Mouse (Mus musculus) neural tube, embryonic 15.5 days (tissue): Measurements from ENCODE around the gene Myadm. TPM values are rescaled to one million over a fixed set of nuclear protein-coding genes. Genes with fewer than 3 reads are reported as not detected.

Source experiments
- ATAC-seq: fragments of 200-750 bp; cut with Nextera tagmentation; 2 replicates; pipeline ENCODE4 v1.8.0; 2017; ENCODE audit warnings: mild to moderate bottlenecking, moderate TSS enrichment, moderate library complexity; ENCODE audit not compliant: low FRiP score
- H3K27ac ChIP-seq: fragments of 300-500 bp; sonication (generic); replicated peaks from 2 replicates; pipeline ENCODE4 v1.5.1; 2015; ENCODE audit warnings: mild to moderate bottlenecking, inconsistent platforms
- H3K27me3 ChIP-seq: fragments of 300-500 bp; sonication (generic); replicated peaks from 2 replicates; pipeline ENCODE4 v1.6.1; 2015; ENCODE audit warnings: inconsistent platforms
- H3K36me3 ChIP-seq: fragments of 300-500 bp; sonication (generic); 2 replicates; pipeline ENCODE4 v1.6.1; 2015; ENCODE audit warnings: inconsistent platforms
- H3K4me1 ChIP-seq: fragments of 300-500 bp; sonication (generic); 2 replicates; pipeline ENCODE4 v1.6.1; 2015; ENCODE audit warnings: inconsistent platforms
- H3K4me2 ChIP-seq: fragments of 300-500 bp; sonication (generic); 2 replicates; pipeline ENCODE4 v1.6.1; 2015; ENCODE audit warnings: inconsistent platforms, mild to moderate bottlenecking, moderate library complexity
- H3K4me3 ChIP-seq: fragments of 300-500 bp; sonication (generic); replicated peaks from 2 replicates; pipeline ENCODE4 v1.5.1; 2015; ENCODE audit warnings: mild to moderate bottlenecking, inconsistent platforms
- H3K9ac ChIP-seq: fragments of 300-500 bp; sonication (generic); replicated peaks from 2 replicates; pipeline ENCODE4 v1.6.1; 2015; ENCODE audit warnings: mild to moderate bottlenecking, inconsistent platforms
- H3K9me3 ChIP-seq: fragments of 300-500 bp; sonication (generic); replicated peaks from 2 replicates; pipeline ENCODE4 v1.6.1; 2016; ENCODE audit warnings: inconsistent platforms
- WGBS: fragments of 180-500 bp; shearing (Covaris S2); methylation state at CpG from one replicate; pipeline ENCODE4 v1.1.7; 2015; ENCODE audit warnings: mixed read lengths; 5-methylcytosine and 5-hydroxymethylcytosine counted together
- polyA plus RNA-seq: library from polyadenylated mRNA; unstranded; fragments of >200 nt; fragmentation: Nextera tagmentation; extraction: Ambion mirVana; gene quantifications from 2 replicates; pipeline ENCODE4 v1.2.1, GENCODE M21; 2015

The Myadm gene
- polyA plus RNA-seq, result 43.9 and 58.7 TPM in 2 replicates

DNA sequence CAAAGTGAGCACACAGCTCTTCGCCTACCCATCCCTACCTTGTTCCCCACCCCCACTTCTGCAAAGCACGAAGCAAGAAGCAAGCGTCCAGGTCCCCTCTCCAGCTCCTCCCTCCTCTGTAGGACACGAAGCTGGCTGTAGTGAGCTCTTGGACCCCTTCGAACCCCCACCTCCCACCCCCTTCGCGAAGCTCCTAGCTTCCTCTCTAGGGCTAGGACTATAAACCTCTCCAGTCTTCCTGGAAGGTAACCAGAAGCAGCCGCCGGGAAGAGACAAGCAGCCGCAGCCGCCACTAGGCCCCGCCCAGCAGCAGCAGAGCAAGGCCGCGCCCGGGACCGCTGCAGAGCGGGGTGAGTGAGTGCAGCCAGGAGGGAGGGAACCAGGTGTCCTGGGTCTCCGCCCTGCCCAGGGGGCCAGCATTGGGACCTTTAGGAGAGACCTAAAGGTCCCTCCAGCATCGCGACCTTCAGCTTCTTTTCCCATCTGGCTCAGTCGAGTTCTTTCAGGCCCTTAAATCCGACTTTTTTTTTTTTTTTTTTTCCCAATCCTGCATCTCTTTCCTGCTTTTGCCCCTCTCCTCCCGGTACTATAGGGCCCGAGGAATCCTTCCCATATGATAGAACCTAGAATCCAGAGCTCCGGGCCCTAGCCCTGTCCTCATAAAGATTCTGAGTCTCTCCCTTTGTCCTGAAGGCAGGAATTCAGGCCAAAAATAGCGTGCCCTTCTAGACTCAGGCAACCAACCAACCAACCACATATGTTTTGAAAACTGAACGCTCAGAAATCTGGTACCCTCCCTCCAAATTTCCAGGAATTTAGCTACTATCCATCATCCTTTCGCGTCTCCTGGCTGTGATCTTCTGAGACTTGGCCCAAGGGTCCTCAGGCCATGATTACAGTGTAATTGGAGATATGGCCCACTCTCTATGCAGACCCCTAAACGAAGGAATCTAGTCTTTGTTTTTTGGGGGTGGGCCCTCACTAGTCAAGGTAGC lies at the start of gene Myadm, which contains the start of gene Prkcg:
Gene Myadm (plus strand): TSS at position 105 of the 995 bp plus-strand sequence.
Gene Prkcg (plus strand): TSS at position 204 of the 995 bp plus-strand sequence.
- H3K9ac ChIP-seq, result peak within 1 kb of the TSS; percentile 79
- H3K36me3 ChIP-seq, result peaks cover 7% of the 10 kb centered on the region
- WGBS, result 2% methylated on average over 30 of the region's 30 CpGs

DNA sequence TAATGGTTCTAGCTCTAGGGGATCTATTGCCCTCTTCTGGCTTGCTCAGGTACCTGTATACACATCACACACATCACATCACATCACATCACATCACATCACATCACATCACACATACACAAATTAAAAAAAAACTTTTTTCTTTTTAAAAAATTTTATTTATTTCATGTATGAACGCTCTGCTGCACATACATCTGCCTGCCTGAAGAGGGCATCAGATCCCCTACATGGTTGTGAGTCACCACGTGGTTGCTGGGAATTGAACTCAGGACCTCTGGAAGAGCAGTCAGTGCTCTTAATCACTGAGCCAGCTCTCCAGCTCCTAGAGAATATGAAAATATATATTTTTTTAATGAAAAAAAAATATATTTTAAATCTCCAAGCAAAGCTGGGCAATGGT lies 49.7 kb upstream of the Myadm start:
- Histone ChIP-seq H3K36me3 (no peaks in the 10 kb centered on the region), H3K9me3 (no peaks in the 10 kb centered on the region), H3K27me3 (no peaks in the 10 kb centered on the region), H3K9ac (no peak overlapping the region), H3K4me1 (no peaks in the 10 kb centered on the region), H3K27ac (no peak overlapping the region), H3K4me3 (no peak overlapping the region), H3K4me2 (no peak overlapping the region)
- no peak for ATAC-seq
- WGBS, result 74% methylated on average over 2 of the region's 2 CpGs

More for the DNA sequence above, at the start of gene Myadm, which contains the start of gene Prkcg:
- Histone ChIP-seq H3K4me2 (peak within 1 kb of the TSS; percentile 69), H3K27ac (peak within 1 kb of the TSS; percentile 84), H3K4me1 (peaks cover 42% of the 10 kb centered on the region), H3K9me3 (no peaks in the 10 kb centered on the region), H3K4me3 (peak within 1 kb of the TSS; percentile 63), H3K27me3 (no peaks in the 10 kb centered on the region)
- peak; percentile 65 for ATAC-seq

GRCm38 (mm10) chr7:3260701-3261100 lies 28.2 kb upstream of the Myadm start:
- Histone ChIP-seq H3K27me3 (no peaks in the 10 kb centered on the region), H3K9me3 (no peaks in the 10 kb centered on the region), H3K4me2 (no peak overlapping the region), H3K27ac (no peak overlapping the region), H3K9ac (no peak overlapping the region), H3K36me3 (no peaks in the 10 kb centered on the region), H3K4me1 (0 out of 2 replicates have a peak, but pooled peaks cover 3% of the 10 kb centered on the region), H3K4me3 (no peak overlapping the region)
- no peak for ATAC-seq
- 58% methylated on average over 3 of the region's 3 CpGs for WGBS

GRCm38 (mm10) chr7:3261446-3261845 lies 27.4 kb upstream of the Myadm start:
- Histone ChIP-seq H3K4me2 (no peak overlapping the region), H3K27ac (no peak overlapping the region), H3K27me3 (no peaks in the 10 kb centered on the region), H3K4me3 (no peak overlapping the region), H3K4me1 (0 out of 2 replicates have a peak, but pooled peaks cover 3% of the 10 kb centered on the region), H3K9me3 (no peaks in the 10 kb centered on the region), H3K36me3 (no peaks in the 10 kb centered on the region), H3K9ac (no peak overlapping the region)
- ATAC-seq, result no peak
- WGBS, result 63% methylated on average over 4 of the region's 4 CpGs

DNA sequence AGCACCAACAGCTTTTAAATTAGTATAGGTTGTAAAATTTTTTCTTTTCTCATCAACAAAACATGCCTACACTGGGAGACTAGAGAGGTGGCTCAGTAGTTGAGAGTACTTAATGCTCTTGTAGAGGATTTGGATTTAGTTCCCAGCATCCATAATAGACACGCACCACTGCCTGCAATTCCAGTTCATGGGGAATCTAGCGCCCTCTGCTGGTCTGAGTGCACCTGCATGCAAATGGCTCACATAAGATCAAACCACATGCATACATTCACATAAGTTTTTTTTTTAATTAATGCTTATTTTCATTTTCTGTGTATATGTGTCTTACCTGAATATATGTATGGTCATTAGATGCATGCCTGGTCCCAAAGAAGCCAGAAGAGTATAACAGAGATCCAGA lies 26.1 kb upstream of the Myadm start:
- WGBS, result 40% methylated on average over 2 of the region's 2 CpGs
- no peak for ATAC-seq

GRCm38 (mm10) chr7:3264390-3265022 lies 24.4 kb upstream of the Myadm start:
- Histone ChIP-seq H3K27me3 (no peaks in the 10 kb centered on the region), H3K4me3 (no peak overlapping the region), H3K27ac (no peak overlapping the region), H3K4me2 (peak overlapping the region; percentile 27), H3K36me3 (no peaks in the 10 kb centered on the region), H3K9me3 (no peaks in the 10 kb centered on the region), H3K4me1 (0 out of 2 replicates have a peak, but pooled peaks cover 3% of the 10 kb centered on the region), H3K9ac (no peak overlapping the region)
- 38% methylated on average over 22 of the region's 22 CpGs for WGBS
- no peak for ATAC-seq

More for the DNA sequence above, 26.1 kb upstream of the Myadm start:
- Histone ChIP-seq H3K36me3 (no peaks in the 10 kb centered on the region), H3K4me2 (no peak overlapping the region), H3K9me3 (no peaks in the 10 kb centered on the region), H3K4me1 (0 out of 2 replicates have a peak, but pooled peaks cover 3% of the 10 kb centered on the region), H3K27ac (no peak overlapping the region), H3K4me3 (no peak overlapping the region), H3K27me3 (no peaks in the 10 kb centered on the region), H3K9ac (no peak overlapping the region)

- H3K4me2 ChIP-seq, result no peak overlapping the region
- no peak overlapping the region for H3K27ac ChIP-seq
- H3K4me1 ChIP-seq, result 0 out of 2 replicates have a peak, but pooled peaks cover 3% of the 10 kb centered on the region
- H3K4me3 ChIP-seq, result no peak overlapping the region
- WGBS, result 71% methylated on average over 6 of the region's 6 CpGs
- no peaks in the 10 kb centered on the region for H3K36me3 ChIP-seq
- no peaks in the 10 kb centered on the region for H3K9me3 ChIP-seq
- ATAC-seq, result no peak
- no peaks in the 10 kb centered on the region for H3K27me3 ChIP-seq
- no peak overlapping the region for H3K9ac ChIP-seq
These were observed 23.6 kb upstream of the Myadm start for GRCm38 (mm10) chr7:3265311-3265710.

GRCm38 (mm10) chr7:3267261-3267660 lies 21.6 kb upstream of the Myadm start:
- WGBS, result 75% methylated on average over 3 of the region's 3 CpGs
- ATAC-seq, result no peak

DNA sequence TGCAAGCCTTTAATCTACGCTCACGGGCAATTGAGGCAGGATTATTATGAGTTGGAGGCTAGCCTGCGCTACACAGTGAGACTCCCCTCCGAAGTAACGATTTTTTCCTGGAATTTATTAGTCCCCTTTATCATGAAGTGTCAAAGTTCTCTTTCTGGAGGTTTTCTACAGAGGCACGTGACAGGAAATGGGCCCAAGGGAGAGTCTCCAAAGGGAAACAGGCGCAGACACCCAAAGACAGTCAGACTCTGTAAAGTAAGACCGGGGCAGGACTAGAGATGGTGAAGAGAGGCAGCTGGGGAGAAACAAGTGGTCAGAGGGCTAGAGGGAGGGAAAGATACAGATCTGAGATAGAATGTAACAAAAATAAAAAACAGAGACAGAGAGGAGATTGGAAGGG lies 21.0 kb upstream of the Myadm start:
- WGBS, result 70% methylated on average over 8 of the region's 8 CpGs
- H3K9me3 ChIP-seq, result no peaks in the 10 kb centered on the region
- no peaks in the 10 kb centered on the region for H3K27me3 ChIP-seq
- no peak overlapping the region for H3K4me3 ChIP-seq
- no peak overlapping the region for H3K4me2 ChIP-seq
- no peak for ATAC-seq
- no peaks in the 10 kb centered on the region for H3K36me3 ChIP-seq
- H3K27ac ChIP-seq, result no peak overlapping the region
- H3K4me1 ChIP-seq, result 0 out of 2 replicates have a peak, but pooled peaks cover 3% of the 10 kb centered on the region
- H3K9ac ChIP-seq, result no peak overlapping the region

More at GRCm38 (mm10) chr7:3267261-3267660, 21.6 kb upstream of the Myadm start:
- Histone ChIP-seq H3K27me3 (no peaks in the 10 kb centered on the region), H3K9ac (no peak overlapping the region), H3K27ac (no peak overlapping the region), H3K4me2 (no peak overlapping the region), H3K36me3 (no peaks in the 10 kb centered on the region), H3K4me1 (0 out of 2 replicates have a peak, but pooled peaks cover 3% of the 10 kb centered on the region), H3K9me3 (no peaks in the 10 kb centered on the region), H3K4me3 (no peak overlapping the region)

DNA sequence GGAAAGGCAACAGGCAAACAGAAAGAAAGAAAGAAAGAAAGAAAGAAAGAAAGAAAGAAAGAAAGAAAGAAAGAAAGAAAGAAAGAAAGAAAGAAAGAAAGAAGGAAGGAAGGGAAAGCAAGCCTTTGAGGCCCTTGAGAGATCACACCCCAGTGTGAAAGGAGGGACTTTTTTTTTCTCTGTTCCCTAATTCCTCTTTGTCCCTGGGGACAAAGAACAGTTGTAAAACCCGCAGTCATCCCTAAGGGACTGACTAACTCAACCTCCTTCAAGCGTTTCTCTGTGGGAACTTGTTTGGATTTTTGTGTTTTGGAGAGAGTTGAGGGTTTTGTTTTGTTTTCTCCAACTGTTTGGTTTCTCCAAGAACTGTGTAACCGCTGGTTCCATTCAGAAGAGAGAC lies 20.6 kb upstream of the Myadm start:
- WGBS, result 8% methylated on average over 3 of the region's 3 CpGs
- no peaks in the 10 kb centered on the region for H3K36me3 ChIP-seq
- no peak overlapping the region for H3K27ac ChIP-seq
- H3K4me2 ChIP-seq, result no peak overlapping the region
- no peaks in the 10 kb centered on the region for H3K27me3 ChIP-seq
- H3K4me1 ChIP-seq, result 0 out of 2 replicates have a peak, but pooled peaks cover 3% of the 10 kb centered on the region
- no peak overlapping the region for H3K9ac ChIP-seq
- no peak for ATAC-seq
- H3K4me3 ChIP-seq, result no peak overlapping the region
- no peaks in the 10 kb centered on the region for H3K9me3 ChIP-seq

GRCm38 (mm10) chr7:3272206-3272605 lies 16.7 kb upstream of the Myadm start:
- WGBS, result 88% methylated on average over 9 of the region's 9 CpGs
- H3K4me3 ChIP-seq, result no peak overlapping the region

More at GRCm38 (mm10) chr7:3272206-3272605, 16.7 kb upstream of the Myadm start:
- no peak overlapping the region for H3K27ac ChIP-seq
- H3K36me3 ChIP-seq, result no peaks in the 10 kb centered on the region
- H3K27me3 ChIP-seq, result no peaks in the 10 kb centered on the region
- H3K9ac ChIP-seq, result no peak overlapping the region
- H3K4me2 ChIP-seq, result no peak overlapping the region
- H3K9me3 ChIP-seq, result no peaks in the 10 kb centered on the region
- H3K4me1 ChIP-seq, result no peaks in the 10 kb centered on the region
- no peak for ATAC-seq
